Mouse (Mus musculus): ENCODE results near the gene En2. TPM values are rescaled to one million over a fixed set of nuclear protein-coding genes. Genes with fewer than 3 reads are reported as not detected.

Gene En2
- polyA plus RNA-seq, 1 experiment = not detected

Other genes with a start within 250 kb of the En2 start
- 125 and 165 TPM in 2 replicates for gene Insig1, start 94.3 kb upstream of the En2 start, polyA plus RNA-seq (2012; rRNA removed)
- gene Cnpy1, start 80.1 kb downstream of the En2 start, polyA plus RNA-seq (2012; rRNA removed) = 0.05 and 0.09 TPM in 2 replicates
- 19.1 and 22.6 TPM in 2 replicates for gene Rbm33, start 151.4 kb downstream of the En2 start, polyA plus RNA-seq (2012; rRNA removed)

Data from gonadal fat pad, adult 2 months (tissue).